Mouse (Mus musculus): ENCODE results near the gene Pcnx2. TPM values are rescaled to one million over a fixed set of nuclear protein-coding genes. Genes with fewer than 3 reads are reported as not detected.

Gene Pcnx2
- polyA plus RNA-seq, 1 experiment, result 0.01 TPM

- H3K27me3 ChIP-seq (ENCODE audit: control insufficient read depth, insufficient read depth, insufficient read length), result no peaks in the 10 kb centered on the region
- no peak for TF ChIP-seq TCF3 (IDR thresholded peaks at IDR 0.05; ENCODE audit: insufficient read length, low read depth)
- no peak for TF ChIP-seq E2F4 (IDR thresholded peaks at IDR 0.05; ENCODE audit: insufficient read depth)
- no peak for TF ChIP-seq REST (IDR thresholded peaks at IDR 0.05; ENCODE audit: insufficient read depth, insufficient read length)
- TF ChIP-seq USF1 (IDR thresholded peaks at IDR 0.05; ENCODE audit: low read depth), result no peak
- no peak for TF ChIP-seq POLR2AphosphoS2 (IDR thresholded peaks at IDR 0.05; ENCODE audit: insufficient read length, low read depth)
- TF ChIP-seq TCF12 (IDR thresholded peaks at IDR 0.05; ENCODE audit: insufficient read depth, poor library complexity, severe bottlenecking), result no peak
Observed at GRCm38 (mm10) chr8:125738956-125739355, 159.2 kb downstream of the Pcnx2 start.

GRCm38 (mm10) chr8:125733964-125734956, 163.9 kb downstream of the Pcnx2 start:
- Histone ChIP-seq H3K36me3 (ENCODE audit: control insufficient read depth, insufficient read depth) (no peaks in the 10 kb centered on the region), H3K4me2 (ENCODE audit: low read depth) (peak overlapping the region; percentile 53)

More at GRCm38 (mm10) chr8:125738956-125739355, 159.2 kb downstream of the Pcnx2 start:
- Histone ChIP-seq H3K4me2 (ENCODE audit: low read depth) (no peak overlapping the region), H3K4me3 (no peak overlapping the region), H3K36me3 (ENCODE audit: control insufficient read depth, insufficient read depth) (no peaks in the 10 kb centered on the region), H3ac (ENCODE audit: control insufficient read depth, insufficient read length) (no peak overlapping the region), H3K79me2 (ENCODE audit: control insufficient read depth, insufficient read depth) (no peaks in the 10 kb centered on the region)

DNA sequence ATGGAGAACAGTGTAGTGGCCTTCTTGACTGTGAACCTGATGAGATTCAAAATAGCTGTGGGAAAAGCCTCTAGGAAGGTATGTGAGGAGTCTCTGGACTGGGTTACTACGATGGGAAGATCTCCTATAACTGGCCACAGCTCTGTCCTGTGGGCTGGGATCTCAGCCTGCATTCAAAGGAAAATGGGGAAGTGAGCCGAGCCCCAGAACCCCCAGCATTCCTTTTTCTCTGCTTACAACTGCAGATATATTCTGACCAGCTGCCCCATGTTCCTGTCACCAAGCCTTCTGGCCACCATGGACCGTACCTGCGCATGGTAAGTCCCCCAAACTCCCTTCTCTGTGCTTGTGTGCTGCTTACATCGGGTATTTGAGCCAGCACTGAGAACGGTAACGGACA, 168.4 kb downstream of the Pcnx2 start, which contains the start of gene Ntpcr:
Gene Ntpcr, plus strand, starts transcription at position 218 of the 400 bp plus-strand sequence.
- no peaks in the 10 kb centered on the region for H3K36me3 ChIP-seq (ENCODE audit: control insufficient read depth, insufficient read depth)
- no peak within 1 kb of the TSS for H3K4me2 ChIP-seq (ENCODE audit: low read depth)
- no peaks in the 10 kb centered on the region for H3K27me3 ChIP-seq (ENCODE audit: control insufficient read depth, insufficient read depth, insufficient read length)
- no peak within 1 kb of the TSS for H3K4me3 ChIP-seq
- TF ChIP-seq POLR2A (IDR thresholded peaks at IDR 0.05; ENCODE audit: insufficient read length, low read depth), result no peak
- TF ChIP-seq MYOD1 (IDR thresholded peaks at IDR 0.05; ENCODE audit: control insufficient read depth in 1 of 3, insufficient read length in 2 of 3, low read depth in 2 of 3), result no peak
- no peak for TF ChIP-seq TCF3 (IDR thresholded peaks at IDR 0.05; ENCODE audit: insufficient read length, low read depth)
- no peak for TF ChIP-seq SRF (IDR thresholded peaks at IDR 0.05; ENCODE audit: control insufficient read depth, insufficient read length, low read depth)
- no peak for TF ChIP-seq USF1 (IDR thresholded peaks at IDR 0.05; ENCODE audit: low read depth)
- no peak for TF ChIP-seq POLR2AphosphoS2 (IDR thresholded peaks at IDR 0.05; ENCODE audit: insufficient read length, low read depth)
- no peak for TF ChIP-seq MAX (IDR thresholded peaks at IDR 0.05; ENCODE audit: low read depth)
- no peak within 1 kb of the TSS for H3ac ChIP-seq (ENCODE audit: control insufficient read depth, insufficient read length)
- no peaks in the 10 kb centered on the region for H3K79me2 ChIP-seq (ENCODE audit: control insufficient read depth, insufficient read depth)

More at GRCm38 (mm10) chr8:125733964-125734956, 163.9 kb downstream of the Pcnx2 start:
- no peak for TF ChIP-seq USF1 (IDR thresholded peaks at IDR 0.05; ENCODE audit: low read depth)
- no peak for TF ChIP-seq CEBPB (IDR thresholded peaks at IDR 0.05; ENCODE audit: insufficient read depth, poor library complexity, severe bottlenecking)
- no peak for TF ChIP-seq E2F4 (IDR thresholded peaks at IDR 0.05; ENCODE audit: insufficient read depth)
- no peak for TF ChIP-seq TCF3 (IDR thresholded peaks at IDR 0.05; ENCODE audit: insufficient read length, low read depth)
- TF ChIP-seq MYOD1 (IDR thresholded peaks at IDR 0.05; ENCODE audit: control insufficient read depth in 1 of 3, insufficient read length in 2 of 3, low read depth in 2 of 3), result no peak
- TF ChIP-seq TCF12 (IDR thresholded peaks at IDR 0.05; ENCODE audit: insufficient read depth, poor library complexity, severe bottlenecking), result no peak
- TF ChIP-seq MYOG (IDR thresholded peaks at IDR 0.05; ENCODE audit: control insufficient read depth in 1 of 3, insufficient read depth in 1 of 3, insufficient read length in 2 of 3, low read depth in 2 of 3), result no peak
- TF ChIP-seq POLR2AphosphoS2 (IDR thresholded peaks at IDR 0.05; ENCODE audit: insufficient read length, low read depth), result no peak
- TF ChIP-seq REST (IDR thresholded peaks at IDR 0.05; ENCODE audit: insufficient read depth, insufficient read length), result no peak
- no peak for TF ChIP-seq MAX (IDR thresholded peaks at IDR 0.05; ENCODE audit: low read depth)
- no peak for TF ChIP-seq POLR2A (IDR thresholded peaks at IDR 0.05; ENCODE audit: insufficient read length, low read depth)
- no peak for TF ChIP-seq SRF (IDR thresholded peaks at IDR 0.05; ENCODE audit: control insufficient read depth, insufficient read length, low read depth)
- no peaks in the 10 kb centered on the region for H3K79me2 ChIP-seq (ENCODE audit: control insufficient read depth, insufficient read depth)
- peak overlapping the region; percentile 22 for H3K4me3 ChIP-seq
- no peaks in the 10 kb centered on the region for H3K27me3 ChIP-seq (ENCODE audit: control insufficient read depth, insufficient read depth, insufficient read length)
- no peak overlapping the region for H3ac ChIP-seq (ENCODE audit: control insufficient read depth, insufficient read length)

DNA sequence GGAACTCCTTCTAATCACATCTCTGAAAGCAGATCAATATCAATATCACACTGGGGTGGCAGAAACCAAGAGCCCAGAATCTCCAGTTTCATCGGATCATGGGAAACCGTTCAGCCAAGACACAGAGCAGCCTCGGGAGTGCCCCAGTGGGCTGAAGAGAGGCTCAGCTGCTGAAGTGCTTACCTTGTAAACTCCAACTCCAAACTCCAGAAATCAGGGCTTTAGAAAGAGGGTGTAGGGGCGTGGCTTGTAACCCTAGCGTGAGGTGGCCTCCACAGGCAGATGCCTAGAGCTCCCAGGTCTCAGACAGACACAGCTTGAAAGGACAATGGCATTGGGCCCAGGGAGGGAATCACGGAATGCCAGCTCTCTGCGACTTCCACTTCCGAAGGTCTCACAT, 170.3 kb downstream of the Pcnx2 start:
- no peaks in the 10 kb centered on the region for H3K36me3 ChIP-seq (ENCODE audit: control insufficient read depth, insufficient read depth)
- H3K79me2 ChIP-seq (ENCODE audit: control insufficient read depth, insufficient read depth), result no peaks in the 10 kb centered on the region
- TF ChIP-seq TCF12 (IDR thresholded peaks at IDR 0.05; ENCODE audit: insufficient read depth, poor library complexity, severe bottlenecking), result no peak
- TF ChIP-seq POLR2AphosphoS2 (IDR thresholded peaks at IDR 0.05; ENCODE audit: insufficient read length, low read depth), result no peak
- no peak for TF ChIP-seq TCF3 (IDR thresholded peaks at IDR 0.05; ENCODE audit: insufficient read length, low read depth)
- no peak for TF ChIP-seq POLR2A (IDR thresholded peaks at IDR 0.05; ENCODE audit: insufficient read length, low read depth)
- TF ChIP-seq MYOG (IDR thresholded peaks at IDR 0.05; ENCODE audit: control insufficient read depth in 1 of 3, insufficient read depth in 1 of 3, insufficient read length in 2 of 3, low read depth in 2 of 3), result no peak

DNA sequence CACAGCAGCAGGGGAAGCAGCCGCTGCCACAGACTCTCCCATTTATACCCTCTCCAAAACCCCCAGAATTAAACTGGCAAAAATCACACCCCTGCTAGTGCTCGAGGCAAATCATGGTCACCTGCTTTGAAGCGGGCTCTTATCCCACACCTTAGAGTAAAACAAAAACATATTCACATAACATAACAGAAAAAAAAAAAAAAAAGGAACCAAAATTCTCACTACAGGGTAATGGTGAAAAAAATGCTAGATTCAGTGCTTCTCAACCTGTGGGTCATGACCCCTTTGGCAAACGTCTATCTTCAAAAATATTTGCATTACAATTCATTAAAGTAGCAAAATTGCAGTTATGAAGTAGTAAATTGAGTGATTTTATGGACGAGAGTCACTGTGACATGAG, 171.1 kb downstream of the Pcnx2 start:
- no peaks in the 10 kb centered on the region for H3K36me3 ChIP-seq (ENCODE audit: control insufficient read depth, insufficient read depth)
- no peak overlapping the region for H3K4me3 ChIP-seq
- H3ac ChIP-seq (ENCODE audit: control insufficient read depth, insufficient read length), result no peak overlapping the region
- TF ChIP-seq USF1 (IDR thresholded peaks at IDR 0.05; ENCODE audit: low read depth) (no peak), MYOD1 (IDR thresholded peaks at IDR 0.05; ENCODE audit: control insufficient read depth in 1 of 3, insufficient read length in 2 of 3, low read depth in 2 of 3) (no peak), TCF3 (IDR thresholded peaks at IDR 0.05; ENCODE audit: insufficient read length, low read depth) (no peak), TCF12 (IDR thresholded peaks at IDR 0.05; ENCODE audit: insufficient read depth, poor library complexity, severe bottlenecking) (no peak), MAX (IDR thresholded peaks at IDR 0.05; ENCODE audit: low read depth) (no peak), POLR2AphosphoS2 (IDR thresholded peaks at IDR 0.05; ENCODE audit: insufficient read length, low read depth) (no peak), MYOG (IDR thresholded peaks at IDR 0.05; ENCODE audit: control insufficient read depth in 1 of 3, insufficient read depth in 1 of 3, insufficient read length in 2 of 3, low read depth in 2 of 3) (no peak), E2F4 (IDR thresholded peaks at IDR 0.05; ENCODE audit: insufficient read depth) (no peak), REST (IDR thresholded peaks at IDR 0.05; ENCODE audit: insufficient read depth, insufficient read length) (no peak), SRF (IDR thresholded peaks at IDR 0.05; ENCODE audit: control insufficient read depth, insufficient read length, low read depth) (no peak), CEBPB (IDR thresholded peaks at IDR 0.05; ENCODE audit: insufficient read depth, poor library complexity, severe bottlenecking) (no peak), POLR2A (IDR thresholded peaks at IDR 0.05; ENCODE audit: insufficient read length, low read depth) (no peak)
- no peaks in the 10 kb centered on the region for H3K27me3 ChIP-seq (ENCODE audit: control insufficient read depth, insufficient read depth, insufficient read length)
- no peaks in the 10 kb centered on the region for H3K79me2 ChIP-seq (ENCODE audit: control insufficient read depth, insufficient read depth)
- no peak overlapping the region for H3K4me2 ChIP-seq (ENCODE audit: low read depth)

More for the DNA sequence above, 170.3 kb downstream of the Pcnx2 start:
- Histone ChIP-seq H3K27me3 (ENCODE audit: control insufficient read depth, insufficient read depth, insufficient read length) (no peaks in the 10 kb centered on the region), H3K4me2 (ENCODE audit: low read depth) (no peak overlapping the region), H3ac (ENCODE audit: control insufficient read depth, insufficient read length) (no peak overlapping the region), H3K4me3 (no peak overlapping the region)

All from myocyte (in vitro differentiated cells).